Mouse (Mus musculus) ES-Bruce4 (cell line): ENCODE results near the gene Tmem60. TPM values are rescaled to one million over a fixed set of nuclear protein-coding genes. Genes with fewer than 3 reads are reported as not detected.

Source experiments
- H3K27ac ChIP-seq: 2 replicates; pipeline ENCODE4 v1.5.1; 2012; ENCODE audit warnings: low read length, inconsistent platforms; ENCODE audit not compliant: insufficient read depth
- H3K27me3 ChIP-seq: 2 replicates; pipeline ENCODE4 v1.6.1; 2012; ENCODE audit warnings: mild to moderate bottlenecking, low read length, inconsistent platforms; ENCODE audit not compliant: control insufficient read depth, poor library complexity, insufficient read depth, severe bottlenecking
- H3K36me3 ChIP-seq: 2 replicates; pipeline ENCODE4 v1.6.1; 2012; ENCODE audit warnings: inconsistent platforms, mild to moderate bottlenecking, low read length, moderate library complexity; ENCODE audit not compliant: control insufficient read depth, poor library complexity, insufficient read depth, severe bottlenecking
- H3K4me1 ChIP-seq: one replicate; pipeline ENCODE4 v1.8.1; 2011; ENCODE audit warnings: low read length; ENCODE audit not compliant: control insufficient read depth, insufficient read depth
- H3K4me3 ChIP-seq: 2 replicates; pipeline ENCODE4 v1.5.1; 2011; ENCODE audit warnings: low read depth, mild to moderate bottlenecking, low read length
- H3K9ac ChIP-seq: 2 replicates; pipeline ENCODE4 v1.6.1; 2012; ENCODE audit warnings: low read depth, mild to moderate bottlenecking, inconsistent platforms; ENCODE audit not compliant: poor library complexity, severe bottlenecking
- H3K9me3 ChIP-seq: replicated peaks from 2 replicates; pipeline ENCODE4 v1.6.1; 2012; ENCODE audit warnings: mild to moderate bottlenecking, low read length, inconsistent platforms; ENCODE audit not compliant: control insufficient read depth, poor library complexity, insufficient read depth, severe bottlenecking
- CTCF ChIP-seq: IDR thresholded peaks from one replicate; pipeline ENCODE4 v1.8.1; 2011; ENCODE audit warnings: low read depth, low read length
- EP300 ChIP-seq: IDR thresholded peaks from 2 replicates; pipeline ENCODE4 v1.6.1; 2011; ENCODE audit warnings: low read depth, low read length; ENCODE audit not compliant: insufficient read depth
- POLR2A ChIP-seq: IDR thresholded peaks from one replicate; pipeline ENCODE4 v1.8.1; 2011; ENCODE audit warnings: low read length; ENCODE audit not compliant: insufficient read depth
- polyA plus RNA-seq: library from polyadenylated mRNA; stranded (reverse); fragments of >200 nt; gene quantifications from 2 replicates; pipeline ENCODE4 v1.2.4, GENCODE M21; 2011; ENCODE audit warnings: low read depth; ENCODE audit not compliant: missing spikeins, insufficient read depth, insufficient read length

Tmem60 gene
- polyA plus RNA-seq, 1 experiment: 41.0 TPM

DNA sequence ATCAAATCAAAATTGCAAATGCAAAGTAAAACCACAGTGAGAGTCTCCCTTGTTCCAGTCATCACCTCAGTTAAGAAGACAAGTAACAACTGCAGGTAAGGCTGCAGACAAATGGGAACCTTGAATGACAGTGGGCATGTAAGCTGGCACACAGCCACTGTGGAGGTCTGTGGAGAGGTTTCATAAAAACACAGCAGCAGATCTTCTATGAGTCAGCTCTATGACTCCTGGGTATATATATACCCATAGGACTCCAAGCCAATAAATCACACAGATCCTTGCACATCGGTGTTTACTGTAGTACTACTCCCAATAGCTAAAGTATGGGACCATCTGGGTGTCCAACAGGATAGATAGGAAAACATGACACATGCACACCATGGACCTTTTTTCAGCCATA is 8.8 kb upstream of the Tmem60 start:
- no peaks in the 10 kb centered on the region for H3K27me3 ChIP-seq
- H3K27ac ChIP-seq: no peak overlapping the region
- no peaks in the 10 kb centered on the region for H3K9me3 ChIP-seq
- H3K36me3 ChIP-seq: no peaks in the 10 kb centered on the region
- no peak overlapping the region for H3K4me3 ChIP-seq
- H3K4me1 ChIP-seq: no peaks in the 10 kb centered on the region
- no peak for TF ChIP-seq EP300
- TF ChIP-seq POLR2A: no peak
- H3K9ac ChIP-seq: no peak overlapping the region

DNA sequence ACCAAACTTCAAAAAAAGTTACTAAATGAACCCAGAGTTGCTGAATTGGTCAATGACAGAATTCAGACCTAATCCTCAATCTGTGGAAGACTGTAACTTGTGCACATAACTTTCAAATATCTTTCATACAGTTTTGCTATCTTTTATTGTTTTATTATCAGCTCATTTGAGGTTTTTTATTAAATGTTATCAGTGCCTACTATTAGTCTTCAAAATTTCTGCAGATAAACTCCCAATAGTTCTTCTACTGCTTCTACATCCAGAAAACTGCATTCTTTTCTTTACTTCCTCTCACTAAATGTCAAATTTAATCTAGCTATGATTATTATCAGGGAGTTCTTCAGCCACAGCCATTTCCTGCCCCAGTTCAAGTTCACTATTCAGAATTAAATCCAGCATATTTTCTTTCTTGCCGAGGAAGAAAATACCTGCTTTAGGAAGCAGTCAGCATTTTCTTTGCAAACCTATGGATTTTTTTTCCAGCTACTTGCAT is 5.0 kb upstream of the Tmem60 start:
- H3K27me3 ChIP-seq: no peaks in the 10 kb centered on the region
- no peaks in the 10 kb centered on the region for H3K4me1 ChIP-seq
- H3K9ac ChIP-seq: no peak overlapping the region
- no peaks in the 10 kb centered on the region for H3K36me3 ChIP-seq
- no peak overlapping the region for H3K4me3 ChIP-seq
- no peaks in the 10 kb centered on the region for H3K9me3 ChIP-seq
- TF ChIP-seq EP300 (no peak), POLR2A (no peak), CTCF (no peak)
- H3K27ac ChIP-seq: no peak overlapping the region

DNA sequence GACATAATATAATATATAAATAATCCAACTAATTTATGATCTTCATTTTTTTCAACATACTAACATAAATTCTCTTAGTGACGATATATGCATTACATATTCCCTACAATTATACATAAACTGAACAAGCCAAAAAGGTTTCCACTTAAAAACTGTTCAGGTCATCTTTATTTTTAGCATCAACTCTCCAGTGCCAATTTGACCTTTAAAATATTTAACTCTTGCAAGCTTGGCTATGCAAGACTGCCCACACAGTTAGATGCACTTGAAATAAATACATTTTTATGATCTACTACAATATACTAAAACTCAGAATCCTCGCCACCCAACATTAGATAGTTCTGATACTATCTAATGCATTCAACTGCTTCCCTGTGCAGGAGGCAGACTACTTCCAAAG is 1.6 kb upstream of the Tmem60 start:
- Histone ChIP-seq H3K9me3 (no peaks in the 10 kb centered on the region), H3K27ac (no peak overlapping the region), H3K9ac (peak overlapping the region; percentile 98; the same call in 1 of the 2 replicates), H3K4me1 (peaks cover 2% of the 10 kb centered on the region), H3K27me3 (no peaks in the 10 kb centered on the region), H3K4me3 (no peak overlapping the region), H3K36me3 (peaks cover 4% of the 10 kb centered on the region)
- TF ChIP-seq CTCF (no peak), POLR2A (no peak), EP300 (no peak)

DNA sequence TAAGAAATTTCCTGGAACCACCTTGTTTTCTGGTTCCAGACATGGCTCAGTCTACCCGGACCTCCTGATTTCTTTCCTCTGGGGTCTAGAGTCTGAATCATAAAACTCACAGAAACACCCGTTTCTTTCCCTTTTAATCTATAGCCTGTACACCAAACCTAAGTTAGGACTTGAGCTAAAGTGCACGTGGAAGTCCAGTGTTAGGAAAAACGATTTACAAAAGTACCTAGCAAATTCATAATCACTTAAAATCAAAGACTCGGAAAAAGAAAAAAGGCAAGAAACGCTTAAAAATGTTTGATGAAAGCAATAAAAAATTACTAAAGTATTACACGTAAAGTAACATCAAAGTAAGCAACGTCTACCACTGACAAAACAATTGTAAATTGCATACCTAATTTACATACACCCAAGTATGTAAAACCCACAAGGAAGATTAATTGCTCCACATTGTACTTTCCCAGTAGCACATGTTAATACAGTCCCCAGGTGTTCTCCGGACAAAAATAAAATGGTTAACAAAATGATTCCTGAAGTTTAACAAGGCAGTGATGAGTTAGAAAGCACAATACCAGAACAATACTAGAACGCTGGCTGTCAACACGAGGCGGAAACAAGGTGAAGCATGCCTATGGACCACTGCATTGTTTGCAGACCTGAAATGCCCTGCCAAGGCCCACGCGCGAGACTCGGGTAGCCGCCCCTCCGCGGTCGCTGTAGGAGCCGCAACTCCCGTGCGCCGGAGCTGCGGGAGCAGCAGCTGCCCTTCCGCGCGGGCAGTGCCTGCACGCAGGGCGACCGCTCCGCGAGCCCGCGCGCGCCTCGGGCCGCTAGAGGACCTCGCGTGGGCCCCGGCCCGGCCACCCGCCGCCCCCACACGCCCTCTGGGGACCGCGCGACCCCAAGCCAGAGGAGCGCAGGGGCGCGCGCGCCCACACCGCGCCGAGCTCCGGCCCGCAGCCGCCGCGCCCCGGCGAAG is 905 bp upstream of the Tmem60 start:
- TF ChIP-seq CTCF (no peak), POLR2A (no peak), EP300 (no peak)
- H3K9me3 ChIP-seq: no peaks in the 10 kb centered on the region
- H3K4me3 ChIP-seq: peak overlapping the region; percentile 94
- peak overlapping the region; percentile 65; the same call in 1 of the 2 replicates for H3K27ac ChIP-seq
- H3K27me3 ChIP-seq: no peaks in the 10 kb centered on the region
- H3K9ac ChIP-seq: peak overlapping the region; percentile 98
- H3K4me1 ChIP-seq: peaks cover 2% of the 10 kb centered on the region
- H3K36me3 ChIP-seq: peaks cover 4% of the 10 kb centered on the region

DNA sequence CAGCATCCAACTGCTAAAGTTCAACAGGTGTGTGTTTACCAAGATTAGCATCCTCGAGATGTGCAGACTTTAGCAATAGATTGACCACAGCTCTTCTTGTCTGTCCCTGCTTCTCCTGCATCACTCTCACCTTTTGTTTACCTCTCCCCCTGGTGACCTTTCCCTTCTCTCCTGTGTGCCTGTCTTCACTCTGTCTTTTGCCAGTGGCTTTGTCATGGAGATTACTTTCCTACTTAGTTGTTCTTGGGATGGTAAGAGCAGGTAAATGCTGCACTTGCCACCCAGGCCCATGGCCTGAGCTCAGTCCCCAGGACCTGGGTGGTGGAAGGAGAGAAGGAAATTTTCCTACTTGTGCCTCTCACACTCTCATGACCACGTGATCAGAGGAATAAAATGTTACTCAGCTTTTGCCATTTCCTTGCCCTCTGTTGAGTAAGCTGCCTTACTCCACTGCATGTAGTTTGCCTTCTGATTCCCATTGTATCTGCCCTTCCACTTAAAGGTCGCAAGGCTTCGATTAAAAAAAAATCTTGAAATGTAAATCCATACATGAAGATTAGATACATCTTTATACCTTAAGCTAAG is 2.1 kb downstream of the Tmem60 start:
- peak overlapping the region; percentile 4 for H3K4me3 ChIP-seq
- TF ChIP-seq EP300 (no peak), CTCF (no peak), POLR2A (no peak)
- H3K27me3 ChIP-seq: no peaks in the 10 kb centered on the region
- peaks cover 9% of the 10 kb centered on the region for H3K36me3 ChIP-seq
- 0 out of 2 replicates have a peak overlapping the region, but pooled peaks have one; percentile 86 for H3K9ac ChIP-seq
- H3K27ac ChIP-seq: peak overlapping the region; percentile 63
- H3K4me1 ChIP-seq: peaks cover 2% of the 10 kb centered on the region
- no peaks in the 10 kb centered on the region for H3K9me3 ChIP-seq
